Mouse (Mus musculus) spleen, adult 2 months (tissue): ENCODE measurements around the gene Dync1i1. TPM values are rescaled to one million over a fixed set of nuclear protein-coding genes. Genes with fewer than 3 reads are reported as not detected.

Source experiments
- DNase-seq, 2 experiments: peaks; one replicate each; pipeline versions ENCODE4 v3.0.0 to v3.0.0-alpha.2; 2012 to 2021; ENCODE audit warnings: low spot score in 2 of 2, low read depth in 1 of 2
- H3K27ac ChIP-seq: fragments of 200-500 bp; 2 replicates; pipeline ENCODE4 v1.5.1; 2012; ENCODE audit warnings: low read length, inconsistent platforms; ENCODE audit not compliant: insufficient read depth
- H3K27me3 ChIP-seq: fragments of 200-500 bp; 2 replicates; pipeline ENCODE4 v1.6.1; 2012; ENCODE audit warnings: mild to moderate bottlenecking, moderate library complexity, low read length, inconsistent platforms; ENCODE audit not compliant: control insufficient read depth, insufficient read depth
- H3K36me3 ChIP-seq: fragments of 200-500 bp; 2 replicates; pipeline ENCODE4 v1.6.1; 2012; ENCODE audit warnings: mild to moderate bottlenecking, low read length, inconsistent platforms; ENCODE audit not compliant: control insufficient read depth, insufficient read depth
- H3K4me1 ChIP-seq: fragments of 200-500 bp; 2 replicates; pipeline ENCODE4 v1.6.1; 2011; ENCODE audit warnings: inconsistent platforms; ENCODE audit not compliant: control insufficient read depth, insufficient read depth, insufficient read length
- H3K4me3 ChIP-seq: fragments of 200-500 bp; 2 replicates; pipeline ENCODE4 v1.5.1; 2011; ENCODE audit warnings: mild to moderate bottlenecking, inconsistent platforms; ENCODE audit not compliant: insufficient read depth, insufficient read length; ENCODE audit errors: extremely low read depth
- CTCF ChIP-seq: fragments of 200-500 bp; IDR thresholded peaks from 2 replicates; pipeline ENCODE4 v1.5.1; 2011; ENCODE audit warnings: mild to moderate bottlenecking, inconsistent platforms; ENCODE audit not compliant: insufficient read depth, insufficient read length, insufficient replicate concordance; ENCODE audit errors: extremely low read depth
- POLR2A ChIP-seq: fragments of 200-500 bp; IDR thresholded peaks from 2 replicates; pipeline ENCODE4 v1.6.1; 2011; ENCODE audit warnings: low read depth, low read length, inconsistent platforms
- WGBS: fragments of 180-500 bp; shearing (Covaris S2); methylation state at CpG from one replicate; pipeline ENCODE4 v1.1.7; 2018; 5-methylcytosine and 5-hydroxymethylcytosine counted together
- polyA plus RNA-seq: library from polyadenylated mRNA; depleted of rRNA; stranded (reverse); fragments of >200 nt; gene quantifications from 2 replicates; pipeline ENCODE4 v1.2.3, GENCODE M21; 2012

The Dync1i1 gene
- polyA plus RNA-seq, 1 experiment, result 1.6 TPM

DNA sequence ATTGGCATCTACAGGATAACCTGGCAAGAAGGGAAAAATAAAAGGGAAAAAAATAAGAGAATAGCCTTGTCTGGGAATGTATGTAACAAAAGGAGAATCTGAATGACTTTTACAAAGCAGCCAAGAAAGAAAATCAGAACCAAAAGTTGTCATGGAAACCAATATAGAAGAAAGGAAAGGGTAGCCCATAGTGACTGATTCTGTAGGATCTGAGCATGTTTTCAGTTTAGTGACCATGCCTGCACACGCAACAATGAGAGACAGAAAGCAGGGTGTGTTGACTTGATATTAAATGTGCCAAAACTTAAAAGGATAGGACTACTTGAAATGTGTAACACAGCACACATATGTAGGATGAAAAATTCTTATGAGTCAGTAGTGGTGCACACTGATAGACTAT, 197.2 kb downstream of the Dync1i1 start:
- Histone ChIP-seq H3K4me3 (no peak overlapping the region), H3K4me1 (no peaks in the 10 kb centered on the region), H3K27me3 (no peaks in the 10 kb centered on the region), H3K36me3 (no peaks in the 10 kb centered on the region), H3K27ac (no peak overlapping the region)
- no peak for DNase-seq
- 88% methylated on average over 1 of the region's 1 CpGs for WGBS
- TF ChIP-seq POLR2A, result no peak
- no peak for TF ChIP-seq CTCF

DNA sequence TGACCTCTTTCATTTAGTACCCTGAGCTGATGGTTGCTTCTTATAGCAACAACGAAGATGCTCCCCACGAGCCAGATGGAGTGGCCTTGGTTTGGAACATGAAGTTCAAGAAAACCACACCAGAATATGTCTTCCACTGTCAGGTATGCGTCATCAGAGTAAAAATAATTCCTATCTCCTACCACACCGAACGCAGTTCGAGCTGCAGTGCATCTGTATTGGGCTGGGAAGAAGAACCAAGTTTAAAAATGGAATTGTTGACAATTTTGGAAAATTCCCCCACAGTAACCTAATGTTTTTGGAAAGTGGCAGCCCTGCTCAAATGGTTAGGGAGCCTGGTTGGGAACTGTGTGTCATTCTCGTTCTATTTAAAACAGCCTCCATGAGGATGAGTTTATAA, 197.7 kb downstream of the Dync1i1 start:
- H3K27ac ChIP-seq, result no peak overlapping the region
- DNase-seq, result no peak
- H3K36me3 ChIP-seq, result no peaks in the 10 kb centered on the region
- no peak overlapping the region for H3K4me3 ChIP-seq
- 91% methylated on average over 7 of the region's 7 CpGs for WGBS
- no peaks in the 10 kb centered on the region for H3K27me3 ChIP-seq
- no peaks in the 10 kb centered on the region for H3K4me1 ChIP-seq
- no peak for TF ChIP-seq POLR2A
- TF ChIP-seq CTCF, result no peak

DNA sequence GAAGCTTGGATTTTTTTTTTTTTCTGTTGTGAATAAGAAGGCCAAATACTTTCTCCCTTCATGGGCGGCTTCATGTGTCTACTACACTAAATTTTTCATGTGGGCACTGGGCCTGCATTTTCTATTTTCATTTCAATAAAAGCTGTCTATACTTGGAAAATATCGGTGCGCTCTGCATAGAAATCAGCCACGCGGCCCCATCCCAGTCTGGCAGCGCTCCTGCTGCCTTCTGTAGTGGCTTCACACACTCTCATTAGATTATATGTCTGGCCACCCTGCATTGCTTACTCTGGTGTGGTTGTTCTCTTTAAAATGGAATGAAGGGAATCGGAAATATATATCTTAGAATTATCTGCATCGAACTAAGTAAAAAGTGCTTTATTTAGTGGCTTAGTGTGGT, 204.7 kb downstream of the Dync1i1 start:
- H3K4me3 ChIP-seq, result no peak overlapping the region
- H3K36me3 ChIP-seq, result no peaks in the 10 kb centered on the region
- TF ChIP-seq CTCF (no peak), POLR2A (no peak)
- no peaks in the 10 kb centered on the region for H3K27me3 ChIP-seq
- no peak overlapping the region for H3K27ac ChIP-seq
- WGBS, result 89% methylated on average over 8 of the region's 8 CpGs
- H3K4me1 ChIP-seq, result no peaks in the 10 kb centered on the region
- DNase-seq, result no peak

DNA sequence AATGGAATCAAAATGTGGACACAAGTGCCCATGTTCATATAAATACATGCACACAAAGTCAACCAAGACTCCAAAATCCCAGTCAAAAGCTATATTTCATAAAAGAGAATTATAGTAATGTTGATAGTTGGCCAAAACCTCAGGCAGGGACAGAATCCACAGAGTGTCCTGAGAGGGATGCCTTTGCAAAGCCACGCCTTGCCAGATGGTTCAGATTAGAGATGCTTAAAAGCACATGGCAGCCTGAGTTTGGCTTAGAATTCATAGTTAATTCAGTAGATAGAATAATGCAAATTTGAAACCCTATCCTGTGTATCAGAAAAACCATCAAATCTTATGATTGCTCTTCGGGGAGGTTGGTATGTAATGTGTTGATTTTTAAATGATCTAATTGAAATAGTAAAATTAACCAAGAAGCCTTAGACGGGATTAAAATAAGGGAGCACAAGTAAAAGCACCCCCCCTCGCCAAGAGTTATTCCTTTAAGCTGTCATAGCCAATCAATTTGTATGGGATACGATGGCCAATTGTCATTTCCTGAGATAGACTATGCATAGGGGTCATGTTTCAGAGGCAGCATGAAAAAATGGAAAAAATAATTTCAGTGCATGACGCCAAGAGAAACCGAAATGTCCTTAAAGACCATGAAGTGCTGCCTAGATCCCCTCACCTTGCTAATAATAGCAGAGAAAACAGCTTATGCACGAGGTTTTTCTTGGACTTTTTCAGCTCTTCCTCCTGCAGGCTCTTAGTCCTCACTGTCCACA, 210.3 kb downstream of the Dync1i1 start:
- Histone ChIP-seq H3K4me3 (no peak overlapping the region), H3K4me1 (no peaks in the 10 kb centered on the region), H3K27me3 (no peaks in the 10 kb centered on the region), H3K27ac (no peak overlapping the region), H3K36me3 (no peaks in the 10 kb centered on the region)
- no peak for TF ChIP-seq POLR2A
- no peak for TF ChIP-seq CTCF
- WGBS, result 86% methylated on average over 8 of the region's 8 CpGs
- no peak for DNase-seq

- Histone ChIP-seq H3K4me1 (no peaks in the 10 kb centered on the region), H3K27ac (no peak overlapping the region), H3K4me3 (no peak overlapping the region), H3K27me3 (no peaks in the 10 kb centered on the region), H3K36me3 (no peaks in the 10 kb centered on the region)
- TF ChIP-seq POLR2A, result no peak
- TF ChIP-seq CTCF, result no peak
- DNase-seq, result no peak
- WGBS, result 82% methylated on average over 9 of the region's 9 CpGs
Observed at GRCm38 (mm10) chr6:5949812-5950392, 224.5 kb downstream of the Dync1i1 start.

DNA sequence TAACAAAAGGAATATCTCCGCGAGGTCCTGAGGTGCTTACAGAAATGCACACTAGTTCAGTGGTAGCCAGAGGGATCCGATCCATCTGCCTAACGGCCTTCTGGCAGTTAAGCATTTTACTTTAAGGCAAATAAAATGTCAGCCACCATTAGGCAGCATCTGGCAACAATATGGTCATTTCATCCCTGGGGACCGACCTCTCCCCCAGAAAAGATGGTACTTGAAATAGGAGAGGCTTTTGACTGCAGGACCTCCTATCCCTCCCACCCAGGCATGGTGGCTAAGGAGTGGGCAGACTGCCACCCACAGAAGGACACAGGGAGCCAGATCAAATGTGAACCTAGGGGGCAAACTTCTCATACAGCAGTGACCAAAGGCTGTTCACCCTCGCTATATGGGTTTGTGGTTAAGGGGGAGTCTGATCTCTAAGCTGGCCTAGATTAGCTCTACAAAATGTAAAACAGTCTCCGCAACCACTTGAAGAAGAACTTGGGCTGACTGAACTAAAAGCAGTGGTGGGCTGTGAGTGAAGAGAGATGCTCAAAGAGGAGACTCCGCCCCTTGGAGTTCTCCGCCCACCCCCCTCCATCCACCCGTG, 231.0 kb downstream of the Dync1i1 start:
- no peak overlapping the region for H3K27ac ChIP-seq
- 79% methylated on average over 10 of the region's 10 CpGs for WGBS
- no peak for DNase-seq
- no peak overlapping the region for H3K4me3 ChIP-seq
- H3K4me1 ChIP-seq, result no peaks in the 10 kb centered on the region
- H3K27me3 ChIP-seq, result no peaks in the 10 kb centered on the region
- TF ChIP-seq POLR2A (no peak), CTCF (no peak)
- H3K36me3 ChIP-seq, result no peaks in the 10 kb centered on the region

DNA sequence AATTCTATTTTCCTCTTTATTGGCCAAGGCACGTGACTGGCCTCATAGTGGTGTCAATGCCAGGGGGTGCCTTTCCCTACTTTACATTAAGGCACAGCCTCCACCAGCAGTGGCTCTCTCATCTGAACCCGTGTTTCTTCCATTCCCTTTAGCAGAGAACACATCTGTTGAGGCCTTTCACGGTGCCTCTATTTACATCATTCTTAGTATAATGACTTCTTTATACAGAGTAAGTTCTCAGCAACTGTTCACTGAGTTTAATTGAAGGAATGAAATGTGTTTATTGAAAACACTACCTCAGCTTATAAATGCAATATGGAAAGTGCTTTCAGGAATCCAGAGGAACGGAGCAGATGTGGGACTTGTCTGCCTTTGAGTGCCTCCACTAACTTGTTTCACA, 235.3 kb downstream of the Dync1i1 start:
- no peaks in the 10 kb centered on the region for H3K27me3 ChIP-seq
- DNase-seq, result no peak
- H3K4me1 ChIP-seq, result no peaks in the 10 kb centered on the region
- TF ChIP-seq POLR2A, result no peak
- no peak for TF ChIP-seq CTCF
- no peaks in the 10 kb centered on the region for H3K36me3 ChIP-seq
- H3K27ac ChIP-seq, result no peak overlapping the region
- no peak overlapping the region for H3K4me3 ChIP-seq
- 80% methylated on average over 4 of the region's 4 CpGs for WGBS
